Mouse (Mus musculus): ENCODE results near the gene Sec14l3. TPM values are rescaled to one million over a fixed set of nuclear protein-coding genes. Genes with fewer than 3 reads are reported as not detected.
"Not testable (repeated sequence)": the region's sequence is repeated elsewhere in the genome, so short reads cannot be mapped to it uniquely, and the experiment has no call there.

Sec14l3 gene
- polyA plus RNA-seq, 1 experiment from 2014 or later, result not detected

DNA sequence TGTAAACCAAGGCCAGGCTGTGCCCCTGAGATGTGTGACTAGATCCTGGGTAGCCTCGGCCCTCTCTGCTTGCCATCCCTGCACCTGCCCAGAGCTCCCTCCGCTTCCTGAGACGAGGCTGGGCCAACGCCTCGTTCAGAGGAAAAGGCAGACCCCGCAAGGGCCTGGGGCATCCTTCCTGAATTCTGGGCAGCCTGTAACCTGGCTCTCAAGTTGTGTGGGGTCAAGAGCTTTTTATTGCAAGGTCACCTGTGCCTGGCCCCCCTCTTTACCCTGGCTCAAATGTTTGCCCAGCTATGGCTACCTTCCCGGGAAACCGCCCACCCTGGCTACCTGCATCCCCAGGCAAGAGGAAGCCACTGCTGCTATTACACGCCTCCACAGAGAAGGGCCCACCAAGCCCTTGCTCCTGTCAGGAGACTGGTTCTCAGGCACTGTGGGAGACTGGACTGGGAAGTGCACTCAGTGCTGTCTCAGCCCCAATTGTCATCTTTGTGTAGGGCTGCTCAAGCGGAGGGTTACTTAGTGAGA lies 32.5 kb downstream of the Sec14l3 start:
- WGBS, result 30% methylated on average over 10 of the region's 10 CpGs

DNA sequence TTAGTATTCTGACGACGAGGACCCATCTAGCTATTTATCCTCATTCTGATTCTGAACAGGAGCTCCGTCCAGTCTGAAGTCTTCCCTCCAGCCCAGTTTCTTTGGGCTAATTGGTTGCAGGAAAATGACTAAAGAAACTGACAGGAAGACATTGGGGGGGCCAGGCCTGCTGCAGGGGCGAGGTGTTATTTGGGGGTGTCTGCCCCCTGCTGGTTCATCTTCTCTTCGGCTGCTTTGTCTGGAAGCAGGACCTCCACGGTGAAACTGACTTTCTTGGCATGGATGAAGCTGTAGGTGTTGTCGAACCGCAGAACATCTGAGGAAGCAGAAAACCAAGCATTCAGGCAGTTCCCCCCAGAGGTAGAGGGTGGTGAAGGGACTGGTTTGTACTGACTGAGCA lies 33.5 kb downstream of the Sec14l3 start:
- H3K9me3 ChIP-seq, result no peaks in the 10 kb centered on the region
- no peak for DNase-seq (ENCODE audit: low spot score)
- peaks cover 6% of the 10 kb centered on the region for H3K36me3 ChIP-seq (replicated peaks)
- 71% methylated on average over 8 of the region's 8 CpGs for WGBS
- no peak overlapping the region for H3K4me3 ChIP-seq
- H3K27me3 ChIP-seq (replicated peaks; ENCODE audit: low read depth, poor library complexity, severe bottlenecking), result no peaks in the 10 kb centered on the region
- H3K4me1 ChIP-seq, result peaks cover 35% of the 10 kb centered on the region
- H3K27ac ChIP-seq (replicated peaks), result no peak overlapping the region

More for the DNA sequence above, 32.5 kb downstream of the Sec14l3 start:
- Histone ChIP-seq H3K27ac (replicated peaks) (peak overlapping the region; percentile 93), H3K4me3 (peak overlapping the region; percentile 68), H3K4me1 (peaks cover 35% of the 10 kb centered on the region), H3K27me3 (replicated peaks; ENCODE audit: low read depth, poor library complexity, severe bottlenecking) (no peaks in the 10 kb centered on the region), H3K36me3 (replicated peaks) (peaks cover 13% of the 10 kb centered on the region), H3K9me3 (no peaks in the 10 kb centered on the region)
- DNase-seq (ENCODE audit: low spot score), result no peak

GRCm38 (mm10) chr11:4098816-4099215 lies 34.2 kb downstream of the Sec14l3 start:
- no peaks in the 10 kb centered on the region for H3K27me3 ChIP-seq (replicated peaks; ENCODE audit: low read depth, poor library complexity, severe bottlenecking)
- H3K27ac ChIP-seq (replicated peaks), result no peak overlapping the region
- no peak overlapping the region for H3K4me3 ChIP-seq
- H3K9me3 ChIP-seq, result no peaks in the 10 kb centered on the region
- no peaks in the 10 kb centered on the region for H3K36me3 ChIP-seq (replicated peaks)
- WGBS, result 73% methylated on average over 7 of the region's 7 CpGs
- H3K4me1 ChIP-seq, result peaks cover 33% of the 10 kb centered on the region
- DNase-seq (ENCODE audit: low spot score), result no peak

GRCm38 (mm10) chr11:4099447-4099846 lies 34.8 kb downstream of the Sec14l3 start:
- WGBS, result 72% methylated on average over 3 of the region's 3 CpGs
- peaks cover 27% of the 10 kb centered on the region for H3K4me1 ChIP-seq
- H3K36me3 ChIP-seq (replicated peaks), result no peaks in the 10 kb centered on the region
- H3K4me3 ChIP-seq, result no peak overlapping the region
- no peaks in the 10 kb centered on the region for H3K27me3 ChIP-seq (replicated peaks; ENCODE audit: low read depth, poor library complexity, severe bottlenecking)
- H3K9me3 ChIP-seq, result no peaks in the 10 kb centered on the region
- no peak overlapping the region for H3K27ac ChIP-seq (replicated peaks)
- no peak for DNase-seq (ENCODE audit: low spot score)

- H3K4me3 ChIP-seq, result no peak overlapping the region
- H3K9me3 ChIP-seq, result no peaks in the 10 kb centered on the region
- 85% methylated on average over 5 of the region's 5 CpGs for WGBS
- no peak for DNase-seq (ENCODE audit: low spot score)
- no peaks in the 10 kb centered on the region for H3K36me3 ChIP-seq (replicated peaks)
- H3K27ac ChIP-seq (replicated peaks), result no peak overlapping the region
- H3K4me1 ChIP-seq, result peaks cover 8% of the 10 kb centered on the region
- no peaks in the 10 kb centered on the region for H3K27me3 ChIP-seq (replicated peaks; ENCODE audit: low read depth, poor library complexity, severe bottlenecking)
Observed at GRCm38 (mm10) chr11:4101851-4102250, 37.2 kb downstream of the Sec14l3 start.

GRCm38 (mm10) chr11:4103522-4103921 lies 38.9 kb downstream of the Sec14l3 start:
- Histone ChIP-seq H3K36me3 (replicated peaks) (no peaks in the 10 kb centered on the region), H3K4me3 (no peak overlapping the region), H3K9me3 (no peaks in the 10 kb centered on the region), H3K4me1 (no peaks in the 10 kb centered on the region), H3K27ac (replicated peaks) (no peak overlapping the region), H3K27me3 (replicated peaks; ENCODE audit: low read depth, poor library complexity, severe bottlenecking) (no peaks in the 10 kb centered on the region)
- DNase-seq (ENCODE audit: low spot score), result no peak
- 82% methylated on average over 14 of the region's 14 CpGs for WGBS

DNA sequence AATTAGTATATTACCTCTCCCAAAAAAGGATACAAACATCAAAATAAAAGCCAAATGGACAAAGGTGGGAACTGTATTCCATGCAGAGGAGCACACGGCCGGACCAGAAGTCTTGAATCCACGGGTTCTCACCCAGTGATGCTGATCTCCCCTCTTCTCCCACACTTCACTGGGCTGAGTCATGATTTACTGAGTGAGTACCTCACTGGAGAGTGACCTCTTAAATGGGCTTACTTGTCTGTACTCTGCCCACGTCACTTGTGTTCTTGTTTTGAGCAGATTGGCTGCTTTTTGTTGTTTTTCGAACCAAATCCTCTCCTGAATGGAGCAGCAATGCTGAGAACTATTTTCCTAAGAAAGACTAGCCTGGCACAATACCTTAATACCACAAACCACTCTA lies 40.3 kb downstream of the Sec14l3 start:
- Histone ChIP-seq H3K27me3 (replicated peaks; ENCODE audit: low read depth, poor library complexity, severe bottlenecking) (no peaks in the 10 kb centered on the region), H3K4me3 (no peak overlapping the region), H3K4me1 (0 out of 2 replicates have a peak, but pooled peaks cover 6% of the 10 kb centered on the region), H3K27ac (replicated peaks) (no peak overlapping the region), H3K9me3 (no peaks in the 10 kb centered on the region), H3K36me3 (replicated peaks) (no peaks in the 10 kb centered on the region)
- 84% methylated on average over 5 of the region's 5 CpGs for WGBS
- DNase-seq (ENCODE audit: low spot score), result no peak

DNA sequence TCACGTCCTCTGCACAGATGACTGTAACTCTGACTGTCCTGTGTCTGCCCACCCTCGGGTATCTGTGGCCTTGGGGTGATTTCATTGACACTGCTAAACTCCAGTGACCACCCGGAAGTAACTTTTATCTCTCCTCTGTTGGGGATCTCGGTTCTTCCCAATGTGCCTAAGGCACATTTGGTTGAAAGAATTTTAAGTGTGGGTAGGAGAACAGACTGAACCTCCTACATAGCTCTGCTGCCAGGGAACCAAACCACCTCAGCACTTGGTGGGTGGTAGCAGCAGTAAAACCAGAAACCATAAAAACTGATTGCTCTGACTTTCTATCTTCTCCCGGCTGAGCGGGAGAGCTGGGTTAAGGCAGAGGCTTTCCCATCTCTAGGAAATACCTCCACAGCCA lies 40.8 kb downstream of the Sec14l3 start:
- H3K27ac ChIP-seq (replicated peaks), result no peak overlapping the region
- H3K27me3 ChIP-seq (replicated peaks; ENCODE audit: low read depth, poor library complexity, severe bottlenecking), result no peaks in the 10 kb centered on the region

GRCm38 (mm10) chr11:4107901-4108300 lies 43.3 kb downstream of the Sec14l3 start:
- WGBS, result 93% methylated on average over 6 of the region's 6 CpGs
- H3K4me1 ChIP-seq; H3K27ac ChIP-seq (replicated peaks); DNase-seq (ENCODE audit: low spot score); H3K36me3 ChIP-seq (replicated peaks); H3K9me3 ChIP-seq; H3K4me3 ChIP-seq; H3K27me3 ChIP-seq (replicated peaks; ENCODE audit: low read depth, poor library complexity, severe bottlenecking): not testable (repeated sequence)

More for the DNA sequence above, 40.8 kb downstream of the Sec14l3 start:
- WGBS, result 72% methylated on average over 6 of the region's 6 CpGs
- H3K36me3 ChIP-seq (replicated peaks), result no peaks in the 10 kb centered on the region
- H3K4me3 ChIP-seq, result no peak overlapping the region
- no peak for DNase-seq (ENCODE audit: low spot score)
- 0 out of 2 replicates have a peak, but pooled peaks cover 6% of the 10 kb centered on the region for H3K4me1 ChIP-seq
- H3K9me3 ChIP-seq, result no peaks in the 10 kb centered on the region

- no peak for DNase-seq (ENCODE audit: low spot score)
- Histone ChIP-seq H3K27me3 (replicated peaks; ENCODE audit: low read depth, poor library complexity, severe bottlenecking) (no peaks in the 10 kb centered on the region), H3K36me3 (replicated peaks) (no peaks in the 10 kb centered on the region), H3K27ac (replicated peaks) (no peak overlapping the region), H3K4me3 (no peak overlapping the region), H3K9me3 (no peaks in the 10 kb centered on the region), H3K4me1 (0 out of 2 replicates have a peak, but pooled peaks cover 6% of the 10 kb centered on the region)
- WGBS, result 69% methylated on average over 7 of the region's 7 CpGs
Observed at GRCm38 (mm10) chr11:4108691-4109090, 44.0 kb downstream of the Sec14l3 start.

DNA sequence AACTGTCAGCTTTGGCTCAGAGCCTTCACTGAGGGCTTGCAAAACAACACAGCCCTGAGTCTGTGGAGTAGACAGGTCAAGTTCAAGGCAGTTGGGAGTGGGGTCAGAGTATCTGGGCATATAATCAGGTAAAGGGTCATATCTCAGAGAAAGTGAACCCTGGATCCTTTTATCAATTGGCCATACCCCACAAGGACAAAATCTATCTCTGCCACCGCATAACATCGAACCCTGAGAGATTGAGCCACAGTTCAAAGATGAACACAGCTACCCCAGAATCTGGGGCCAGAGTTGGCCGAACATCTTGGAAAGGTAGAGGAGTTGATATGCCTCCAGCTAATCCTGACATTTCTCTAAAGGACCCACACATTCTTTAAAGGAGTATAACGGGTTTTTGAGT lies 47.4 kb downstream of the Sec14l3 start:
- Histone ChIP-seq H3K36me3 (replicated peaks) (no peaks in the 10 kb centered on the region), H3K27me3 (replicated peaks; ENCODE audit: low read depth, poor library complexity, severe bottlenecking) (peaks cover 12% of the 10 kb centered on the region), H3K27ac (replicated peaks) (no peak overlapping the region), H3K4me1 (0 out of 2 replicates have a peak, but pooled peaks cover 6% of the 10 kb centered on the region), H3K4me3 (no peak overlapping the region), H3K9me3 (no peaks in the 10 kb centered on the region)
- WGBS, result 88% methylated on average over 4 of the region's 4 CpGs
- DNase-seq (ENCODE audit: low spot score), result no peak

- no peak overlapping the region for H3K27ac ChIP-seq (replicated peaks)
- WGBS, result 88% methylated on average over 6 of the region's 6 CpGs
- H3K36me3 ChIP-seq (replicated peaks), result no peaks in the 10 kb centered on the region
- H3K4me1 ChIP-seq, result peaks cover 12% of the 10 kb centered on the region
- no peaks in the 10 kb centered on the region for H3K9me3 ChIP-seq
- peaks cover 20% of the 10 kb centered on the region for H3K27me3 ChIP-seq (replicated peaks; ENCODE audit: low read depth, poor library complexity, severe bottlenecking)
- DNase-seq (ENCODE audit: low spot score), result no peak
- H3K4me3 ChIP-seq, result no peak overlapping the region
Observed at GRCm38 (mm10) chr11:4112861-4113260, 48.2 kb downstream of the Sec14l3 start.

DNA sequence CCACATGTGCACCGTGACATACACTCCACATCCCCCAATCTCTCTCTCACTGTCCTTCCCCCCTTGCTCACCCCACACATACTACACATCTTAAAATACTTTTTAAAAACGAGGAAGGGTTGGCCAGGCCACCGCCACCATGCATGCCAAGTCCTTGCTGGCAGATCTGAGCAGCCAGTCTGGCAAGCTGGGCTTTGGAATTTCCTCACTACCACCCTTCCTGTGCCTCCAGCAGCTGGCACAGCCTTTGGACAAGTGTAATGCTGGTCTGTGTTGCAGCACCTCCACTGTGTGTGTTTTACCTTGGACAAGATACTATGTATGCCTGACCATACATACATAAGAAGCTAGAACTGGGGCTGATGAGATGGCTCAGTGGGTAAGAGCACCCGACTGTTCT lies 48.9 kb downstream of the Sec14l3 start:
- no peaks in the 10 kb centered on the region for H3K9me3 ChIP-seq
- no peak overlapping the region for H3K4me3 ChIP-seq
- peaks cover 18% of the 10 kb centered on the region for H3K4me1 ChIP-seq
- no peak for DNase-seq (ENCODE audit: low spot score)
- no peak overlapping the region for H3K27ac ChIP-seq (replicated peaks)
- peaks cover 26% of the 10 kb centered on the region for H3K27me3 ChIP-seq (replicated peaks; ENCODE audit: low read depth, poor library complexity, severe bottlenecking)
- no peaks in the 10 kb centered on the region for H3K36me3 ChIP-seq (replicated peaks)
- WGBS, result 86% methylated on average over 4 of the region's 4 CpGs

Data from embryonic facial prominence, embryonic 10.5 days (tissue).